Mouse (Mus musculus) erythroblast, embryonic 14.5 days (primary cell): ENCODE data around the gene Plppr2. TPM values are rescaled to one million over a fixed set of nuclear protein-coding genes. Genes with fewer than 3 reads are reported as not detected.

ENCODE experiments used
- H3K27me3 ChIP-seq: 2 replicates; pipeline ENCODE4 v1.6.1; 2012; ENCODE audit warnings: inconsistent platforms; ENCODE audit not compliant: control insufficient read depth
- H3K36me3 ChIP-seq: 2 replicates; pipeline ENCODE4 v1.6.1; 2012; ENCODE audit warnings: mild to moderate bottlenecking, inconsistent platforms; ENCODE audit not compliant: control insufficient read depth
- H3K4me1 ChIP-seq: 2 replicates; pipeline ENCODE4 v1.6.1; 2012; ENCODE audit warnings: inconsistent platforms; ENCODE audit not compliant: control insufficient read depth
- H3K4me3 ChIP-seq: replicated peaks from 2 replicates; pipeline ENCODE3; 2012; ENCODE audit warnings: moderate library complexity, mild to moderate bottlenecking, inconsistent platforms
- H3K9me3 ChIP-seq: 2 replicates; pipeline ENCODE4 v1.6.1; 2012; ENCODE audit warnings: low read length, inconsistent platforms, mixed read lengths; ENCODE audit not compliant: control insufficient read depth
- GATA1 ChIP-seq: IDR thresholded peaks from 2 replicates; pipeline ENCODE4 v1.6.1; 2012; ENCODE audit warnings: low read length, inconsistent platforms, mixed read lengths
- TAL1 ChIP-seq: IDR thresholded peaks from 3 replicates; pipeline ENCODE4 v1.6.1; 2012; ENCODE audit warnings: low read length, inconsistent platforms, mixed read lengths
- polyA plus RNA-seq: library from polyadenylated mRNA; stranded (reverse); fragments of >175 nt; gene quantifications from 2 replicates; pipeline ENCODE4 v1.2.3, GENCODE M21; 2012

Plppr2 gene
- polyA plus RNA-seq, 1 experiment = 0.06 TPM

DNA sequence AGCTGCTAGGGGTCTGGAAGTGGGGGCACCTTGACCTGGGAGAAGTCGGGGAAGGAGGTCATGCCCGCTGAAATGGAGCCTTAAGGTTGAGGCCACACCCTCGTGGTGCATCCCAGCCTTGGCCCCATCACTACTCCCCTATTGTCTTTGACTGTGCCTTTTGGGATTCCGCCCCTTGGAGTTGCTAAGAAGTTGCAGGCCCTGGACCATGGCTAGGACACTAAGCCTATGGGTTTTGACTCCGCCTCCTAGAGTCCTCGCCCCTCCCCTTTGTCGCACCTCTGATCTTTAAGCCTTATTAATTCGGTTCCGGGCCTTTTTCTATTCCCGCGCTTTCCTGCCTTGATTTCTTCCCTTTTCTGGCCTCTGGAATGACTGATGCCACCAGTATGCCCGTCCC lies 6.8 kb downstream of the Plppr2 start:
- TF ChIP-seq TAL1 (no peak), GATA1 (no peak)
- Histone ChIP-seq H3K36me3 (no peaks in the 10 kb centered on the region), H3K27me3 (peaks cover 32% of the 10 kb centered on the region), H3K9me3 (peaks cover 8% of the 10 kb centered on the region), H3K4me1 (peaks cover 16% of the 10 kb centered on the region), H3K4me3 (no peak overlapping the region)

DNA sequence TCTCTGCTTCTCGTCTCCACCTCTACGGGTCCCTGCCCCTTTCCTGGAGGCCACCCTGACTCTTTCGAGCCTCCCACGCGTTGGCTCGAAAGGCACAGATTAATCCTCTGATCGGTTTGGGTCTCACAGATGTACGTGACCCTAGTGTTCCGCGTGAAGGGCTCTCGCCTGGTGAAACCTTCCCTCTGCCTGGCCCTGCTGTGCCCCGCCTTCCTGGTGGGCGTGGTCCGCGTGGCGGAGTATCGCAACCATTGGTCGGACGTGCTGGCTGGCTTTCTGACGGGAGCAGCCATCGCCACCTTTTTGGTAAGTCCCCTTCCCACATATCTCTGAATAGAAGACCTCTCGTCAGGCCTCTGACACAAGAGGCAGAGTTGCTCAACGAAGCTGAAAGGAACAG lies 7.4 kb downstream of the Plppr2 start:
- Histone ChIP-seq H3K36me3 (no peaks in the 10 kb centered on the region), H3K4me1 (peaks cover 16% of the 10 kb centered on the region), H3K27me3 (peaks cover 38% of the 10 kb centered on the region), H3K4me3 (no peak overlapping the region), H3K9me3 (peaks cover 8% of the 10 kb centered on the region)
- no peak for TF ChIP-seq TAL1
- no peak for TF ChIP-seq GATA1

DNA sequence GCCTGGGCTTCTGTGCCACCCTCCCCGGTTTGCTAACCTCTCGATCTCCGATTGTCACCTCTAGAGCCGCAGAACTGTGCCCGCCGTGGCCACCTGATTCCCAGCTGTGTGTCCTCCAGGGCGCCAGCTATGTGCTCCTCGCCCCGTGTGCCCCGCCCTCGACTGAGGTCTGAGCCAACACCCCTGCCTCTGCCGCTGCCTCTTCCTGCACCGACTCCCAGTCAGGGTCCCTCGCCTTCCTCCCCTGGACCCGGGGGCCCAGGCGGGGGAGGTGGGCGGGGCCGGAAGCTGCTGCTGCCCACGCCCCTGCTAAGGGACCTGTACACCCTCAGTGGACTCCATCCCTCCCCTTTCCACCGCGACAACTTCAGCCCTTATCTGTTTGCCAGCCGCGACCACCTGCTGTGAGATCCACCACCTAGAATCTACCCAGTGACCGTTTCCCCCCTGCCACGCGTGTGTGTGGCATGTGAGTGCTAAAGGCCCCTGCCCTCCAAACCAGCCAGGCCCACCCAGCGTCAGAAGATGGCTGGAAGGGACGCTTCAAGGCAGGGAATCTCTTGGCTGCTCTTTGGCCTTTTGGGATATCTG lies 10.8 kb downstream of the Plppr2 start:
- Histone ChIP-seq H3K9me3 (peaks cover 10% of the 10 kb centered on the region), H3K27me3 (peaks cover 38% of the 10 kb centered on the region), H3K36me3 (no peaks in the 10 kb centered on the region), H3K4me1 (peaks cover 16% of the 10 kb centered on the region), H3K4me3 (no peak overlapping the region)
- no peak for TF ChIP-seq TAL1
- TF ChIP-seq GATA1 = no peak

DNA sequence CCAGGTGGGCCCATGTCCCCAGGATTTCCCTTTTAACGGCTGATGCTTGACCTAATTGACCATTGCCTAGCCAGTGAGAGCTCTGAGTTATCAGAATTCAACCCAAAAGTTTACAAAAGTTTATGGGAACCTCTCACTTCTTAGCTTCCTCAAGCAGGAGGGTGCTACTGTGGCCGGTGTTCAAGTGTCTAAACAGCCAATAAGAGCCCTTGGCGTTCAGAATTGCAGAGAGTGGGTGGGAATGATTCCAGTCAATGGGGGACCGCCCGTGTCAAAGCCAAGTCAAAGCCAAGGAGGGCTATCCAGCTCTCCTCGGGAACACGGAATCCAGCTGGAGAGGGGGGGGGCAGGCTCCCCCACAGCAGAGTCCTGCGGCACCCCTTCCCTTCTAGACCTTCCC lies 11.3 kb downstream of the Plppr2 start:
- H3K27me3 ChIP-seq = peaks cover 37% of the 10 kb centered on the region
- H3K4me1 ChIP-seq = peaks cover 16% of the 10 kb centered on the region
- H3K9me3 ChIP-seq = peaks cover 10% of the 10 kb centered on the region
- H3K4me3 ChIP-seq = no peak overlapping the region
- TF ChIP-seq GATA1 = no peak
- TF ChIP-seq TAL1 = no peak
- H3K36me3 ChIP-seq = no peaks in the 10 kb centered on the region

DNA sequence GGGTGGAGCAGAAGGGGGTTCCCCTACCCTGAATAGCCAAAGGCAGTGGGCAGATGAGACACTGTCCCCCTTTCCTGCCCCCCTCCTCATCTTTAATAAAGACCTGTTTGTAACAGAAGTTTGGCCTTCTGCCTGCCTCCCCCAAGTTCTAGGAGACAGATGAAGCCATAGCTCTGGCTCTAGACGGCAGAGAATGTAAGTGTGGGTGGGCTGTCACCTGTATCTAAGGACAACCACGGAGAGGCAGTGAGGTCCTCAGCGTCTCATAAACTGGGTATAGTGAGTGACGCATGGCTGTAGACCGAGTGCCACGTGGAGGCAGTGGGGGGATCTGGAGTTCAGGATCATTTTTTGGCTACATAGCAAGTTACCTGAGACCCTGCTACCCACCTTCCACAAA lies 12.0 kb downstream of the Plppr2 start:
- peaks cover 16% of the 10 kb centered on the region for H3K4me1 ChIP-seq
- TF ChIP-seq GATA1 (no peak), TAL1 (no peak)
- H3K27me3 ChIP-seq = peaks cover 32% of the 10 kb centered on the region
- H3K4me3 ChIP-seq = no peak overlapping the region
- H3K9me3 ChIP-seq = peaks cover 4% of the 10 kb centered on the region; the same call in 1 of the 2 replicates
- H3K36me3 ChIP-seq = no peaks in the 10 kb centered on the region

DNA sequence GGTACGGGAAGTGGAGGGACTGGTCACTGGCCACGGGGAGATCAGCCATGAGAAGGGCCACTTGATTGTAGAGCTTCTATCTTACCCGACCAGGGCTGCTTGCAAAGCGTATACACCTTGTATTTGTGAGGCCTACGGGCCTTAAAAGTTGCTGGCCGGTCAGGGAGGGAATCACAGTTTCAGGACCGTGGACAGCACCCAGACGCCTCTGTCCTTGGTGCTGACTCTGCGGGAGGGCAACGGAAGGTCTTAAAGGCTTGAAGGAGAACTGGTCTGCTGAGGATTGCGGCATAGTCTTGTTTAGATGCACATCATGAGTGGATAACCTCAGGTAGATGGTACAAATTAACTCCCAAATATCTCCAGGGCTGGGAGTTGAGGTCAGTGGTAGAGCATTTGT lies 13.5 kb downstream of the Plppr2 start:
- H3K9me3 ChIP-seq = peaks cover 2% of the 10 kb centered on the region; the same call in 1 of the 2 replicates
- H3K4me1 ChIP-seq = peaks cover 15% of the 10 kb centered on the region
- no peaks in the 10 kb centered on the region for H3K36me3 ChIP-seq
- no peak overlapping the region for H3K4me3 ChIP-seq
- H3K27me3 ChIP-seq = peaks cover 28% of the 10 kb centered on the region
- TF ChIP-seq GATA1 (no peak), TAL1 (no peak)

DNA sequence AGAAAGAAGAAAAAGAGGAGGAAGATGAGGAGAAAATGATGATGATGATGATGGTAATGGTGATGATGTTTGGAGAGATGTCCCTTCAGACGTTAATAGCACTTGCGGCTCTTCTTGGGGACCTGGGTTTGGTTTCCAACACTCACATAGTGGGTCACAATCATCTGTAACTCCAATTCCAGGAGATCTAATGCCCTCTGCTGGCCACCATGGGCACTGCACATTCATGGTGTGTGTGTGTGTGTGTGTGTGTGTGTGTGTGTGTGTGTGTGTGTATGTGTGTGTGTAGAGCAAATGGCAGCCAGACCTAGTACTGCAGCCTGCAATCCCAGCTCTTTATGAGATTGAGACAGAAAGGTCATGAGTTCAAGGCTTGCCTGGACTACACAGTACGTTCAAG lies 15.1 kb downstream of the Plppr2 start:
- Histone ChIP-seq H3K36me3 (peaks cover 7% of the 10 kb centered on the region), H3K9me3 (peaks cover 2% of the 10 kb centered on the region; the same call in 1 of the 2 replicates), H3K4me1 (peaks cover 27% of the 10 kb centered on the region), H3K4me3 (no peak overlapping the region), H3K27me3 (peaks cover 23% of the 10 kb centered on the region)
- TF ChIP-seq TAL1 (no peak), GATA1 (no peak)

DNA sequence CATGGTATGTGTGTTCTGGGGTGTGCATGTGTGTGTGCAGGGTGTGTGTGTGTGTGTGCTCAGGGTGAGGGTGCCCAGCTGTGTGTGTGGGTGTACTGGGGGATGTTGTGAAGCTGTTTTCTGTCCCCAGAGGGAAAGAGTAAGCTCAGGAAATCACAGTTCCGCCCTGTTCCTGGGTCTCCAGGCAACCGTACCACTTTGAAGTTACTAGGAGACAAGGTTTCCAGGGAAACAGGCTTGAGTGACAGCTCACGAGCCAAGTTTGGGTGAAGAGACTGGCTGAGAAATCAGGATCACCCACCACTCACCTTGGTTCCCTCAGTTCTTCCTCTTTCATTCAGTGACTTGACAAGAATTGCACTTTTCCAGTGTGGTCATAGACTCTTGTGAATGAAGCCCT lies 16.8 kb downstream of the Plppr2 start:
- TF ChIP-seq GATA1 (no peak), TAL1 (no peak)
- Histone ChIP-seq H3K4me1 (peaks cover 37% of the 10 kb centered on the region), H3K4me3 (no peak overlapping the region), H3K9me3 (peaks cover 2% of the 10 kb centered on the region; the same call in 1 of the 2 replicates), H3K27me3 (peaks cover 6% of the 10 kb centered on the region), H3K36me3 (peaks cover 23% of the 10 kb centered on the region)

DNA sequence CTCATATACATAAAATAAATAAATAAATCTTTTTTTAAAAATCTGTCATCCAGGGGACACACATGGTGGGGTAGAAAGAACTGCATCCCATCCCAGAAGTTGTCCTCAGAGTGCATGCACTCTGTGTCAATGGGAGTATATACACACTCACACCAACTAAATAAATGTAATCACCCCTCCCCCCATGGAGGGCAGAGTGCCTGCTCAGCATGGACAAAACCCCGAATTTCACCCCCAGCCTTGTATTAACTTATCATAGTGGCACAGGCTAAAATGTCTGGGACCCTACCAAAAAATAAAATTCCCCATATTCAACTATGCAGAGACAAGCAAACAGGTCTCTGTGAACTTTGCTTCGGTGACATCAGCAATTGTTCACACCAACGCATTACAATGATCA lies 17.8 kb downstream of the Plppr2 start:
- no peak for TF ChIP-seq GATA1
- TF ChIP-seq TAL1 = no peak
- H3K4me3 ChIP-seq = peak overlapping the region; percentile 73
- H3K27me3 ChIP-seq = peaks cover 5% of the 10 kb centered on the region; the same call in 1 of the 2 replicates

DNA sequence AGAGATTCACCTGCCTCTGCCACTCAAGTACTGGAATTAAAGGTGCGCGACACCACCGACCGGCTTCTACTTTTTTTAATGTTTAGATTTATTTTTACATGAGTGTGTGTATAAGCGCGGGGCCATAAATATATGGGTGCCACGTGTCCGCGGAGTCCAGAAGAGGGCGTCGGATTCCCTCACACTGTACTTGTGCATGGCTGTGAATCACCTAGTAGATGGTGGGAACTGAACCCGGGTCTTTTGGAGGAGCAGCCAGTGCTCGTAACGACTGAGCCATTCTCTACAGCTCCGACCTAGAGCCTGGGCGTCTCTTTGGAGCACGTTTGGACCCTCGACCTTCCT lies 18.4 kb downstream of the Plppr2 start:
- Histone ChIP-seq H3K9me3 (peaks cover 2% of the 10 kb centered on the region; the same call in 1 of the 2 replicates), H3K4me1 (peaks cover 53% of the 10 kb centered on the region), H3K27me3 (peaks cover 5% of the 10 kb centered on the region; the same call in 1 of the 2 replicates), H3K36me3 (peaks cover 39% of the 10 kb centered on the region), H3K4me3 (peak overlapping the region; percentile 73)
- TF ChIP-seq GATA1 (no peak), TAL1 (no peak)

More for the DNA sequence above, 17.8 kb downstream of the Plppr2 start:
- H3K4me1 ChIP-seq = peaks cover 48% of the 10 kb centered on the region
- peaks cover 33% of the 10 kb centered on the region for H3K36me3 ChIP-seq
- peaks cover 2% of the 10 kb centered on the region; the same call in 1 of the 2 replicates for H3K9me3 ChIP-seq
